ENCODE assay signal across 16 mouse cellular contexts in genomic region chr19:46332721-46333339, GRCm38 (mm10). TPM values are rescaled to one million over a fixed set of nuclear protein-coding genes. Genes with fewer than 3 reads are reported as not detected.
A peak's percentile ranks its signal among the peaks of the same experiment; 100 is the strongest.
DNase-seq lines count a peak whose midpoint lies in the region; ATAC-seq and TF ChIP-seq lines count a peak whose summit lies in the region.
"Had no signal": no experiment of that assay in that cellular context is flagged by ENCODE, and none has a peak within 500 bp of the region (broad histone marks: within the 10 kb centered on the region; RNA-seq: fewer than 3 reads in every experiment).

No protein-coding gene starts in this region.

- 0 out of 2 replicates have a peak overlapping the region, but pooled peaks have one; percentile 17 for H3K4me2 ChIP-seq in forebrain, embryonic 12.5 days
- no peak overlapping the region for H3K4me2 ChIP-seq in forebrain, embryonic 16.5 days (ENCODE audit: low read length)
- no peak overlapping the region for H3K4me2 ChIP-seq in embryonic facial prominence, embryonic 12.5 days (replicated peaks)

- 28% methylated on average over 7 of the region's 7 CpGs for WGBS in forebrain, embryonic 12.5 days
- 30% methylated on average over 7 of the region's 7 CpGs for WGBS in forebrain, embryonic 16.5 days
- 34% methylated on average over 7 of the region's 7 CpGs for WGBS in embryonic facial prominence, embryonic 12.5 days

- H3K9me3 ChIP-seq in forebrain, embryonic 12.5 days, result no peaks in the 10 kb centered on the region
- H3K9me3 ChIP-seq in forebrain, embryonic 16.5 days (ENCODE audit: control insufficient read depth, low read length), result no peaks in the 10 kb centered on the region
- H3K9me3 ChIP-seq in embryonic facial prominence, embryonic 12.5 days, result no peaks in the 10 kb centered on the region

- intact Hi-C loops in left cerebral cortex, adult 2 months (cut with DNase I), result no loop called here

- H3K36me3 ChIP-seq in forebrain, embryonic 12.5 days (replicated peaks), result peaks cover 31% of the 10 kb centered on the region
- H3K36me3 ChIP-seq in forebrain, embryonic 16.5 days (ENCODE audit: control insufficient read depth, insufficient read depth), result peaks cover 9% of the 10 kb centered on the region
- H3K36me3 ChIP-seq in embryonic facial prominence, embryonic 12.5 days, result peaks cover 24% of the 10 kb centered on the region

- TF ChIP-seq CTCF in left cerebral cortex, adult 2 months (IDR thresholded peaks at IDR 0.05), result no peak
- TF ChIP-seq CTCF in cortical plate, adult 2 months (IDR thresholded peaks at IDR 0.05; ENCODE audit: extremely low read depth, insufficient read depth, low read length), result no peak

- H3K4me1 ChIP-seq in forebrain, embryonic 12.5 days, result peaks cover 37% of the 10 kb centered on the region
- peaks cover 31% of the 10 kb centered on the region for H3K4me1 ChIP-seq in forebrain, embryonic 16.5 days (replicated peaks; ENCODE audit: control insufficient read depth, insufficient read depth, low read length)
- peaks cover 3% of the 10 kb centered on the region for H3K4me1 ChIP-seq in cortical plate, adult 2 months (ENCODE audit: control insufficient read depth, insufficient read depth, low read length)
- peaks cover 15% of the 10 kb centered on the region for H3K4me1 ChIP-seq in embryonic facial prominence, embryonic 12.5 days

- no peak for TF ChIP-seq POLR2A in cortical plate, adult 2 months (IDR thresholded peaks at IDR 0.05; ENCODE audit: extremely low read depth, insufficient read depth, low read length)

- H3K27me3 ChIP-seq in forebrain, embryonic 12.5 days, result peaks cover 5% of the 10 kb centered on the region; the same call in 1 of the 2 replicates
- no peaks in the 10 kb centered on the region for H3K27me3 ChIP-seq in forebrain, embryonic 16.5 days (replicated peaks; ENCODE audit: control insufficient read depth, insufficient read depth, low read length)
- no peaks in the 10 kb centered on the region for H3K27me3 ChIP-seq in embryonic facial prominence, embryonic 12.5 days

- peak in 1 of 2 experiments; percentile 19 for DNase-seq in left cerebral cortex, adult 2 months (ENCODE audit: extremely low spot score in 1 of 2, low spot score in 2 of 2)
- DNase-seq in left cerebral cortex, adult 11 months (ENCODE audit: low spot score), result no peak
- DNase-seq in kidney, postnatal 36 days, result no peak
- DNase-seq: adrenal gland, postnatal 25 days; cerebellum, postnatal 36 days; gastrocnemius, postnatal 14 days; kidney, adult 18-20 months; kidney, postnatal 25 days; liver; lung, adult 2 months; lung, postnatal 4 days; midbrain, embryonic 14.5 days had no signal

- no peak overlapping the region for H3K4me3 ChIP-seq in forebrain, embryonic 12.5 days (replicated peaks)
- H3K4me3 ChIP-seq in forebrain, embryonic 16.5 days (replicated peaks; ENCODE audit: low read length), result no peak overlapping the region
- H3K4me3 ChIP-seq in left cerebral cortex, adult 2 months, result no peak overlapping the region
- no peak overlapping the region for H3K4me3 ChIP-seq in cortical plate, adult 2 months (ENCODE audit: insufficient read depth, low read length)
- no peak overlapping the region for H3K4me3 ChIP-seq in embryonic facial prominence, embryonic 12.5 days

- no peak for ATAC-seq in forebrain, embryonic 12.5 days (ENCODE audit: low FRiP score)
- ATAC-seq in forebrain, embryonic 16.5 days, result no peak
- ATAC-seq in embryonic facial prominence, embryonic 12.5 days (ENCODE audit: insufficient number of reproducible peaks, insufficient read depth, low FRiP score, low TSS enrichment), result no peak

- H3K9ac ChIP-seq in forebrain, embryonic 12.5 days, result no peak overlapping the region
- no peak overlapping the region for H3K9ac ChIP-seq in forebrain, embryonic 16.5 days (replicated peaks; ENCODE audit: low read depth, low read length)
- no peak overlapping the region for H3K9ac ChIP-seq in embryonic facial prominence, embryonic 12.5 days

- peak overlapping the region; percentile 25; the same call in 1 of the 2 replicates for H3K27ac ChIP-seq in forebrain, embryonic 12.5 days
- no peak overlapping the region for H3K27ac ChIP-seq in forebrain, embryonic 16.5 days (ENCODE audit: low read length)
- H3K27ac ChIP-seq in left cerebral cortex, adult 2 months, result peak overlapping the region; percentile 87
- peak overlapping the region; percentile 63; the same call in 1 of the 2 replicates for H3K27ac ChIP-seq in cortical plate, adult 2 months (ENCODE audit: insufficient read depth, low read length)
- 0 out of 2 replicates have a peak overlapping the region, but pooled peaks have one; percentile 36 for H3K27ac ChIP-seq in embryonic facial prominence, embryonic 12.5 days

RNA-seq across cellular contexts. Expression of gene Fbxl15, which starts 4.8 kb away (rescaled TPM):
- 23.5 and 24.5 TPM in 2 replicates for polyA plus RNA-seq in forebrain, embryonic 12.5 days (2016; fragmentation: Nextera tagmentation; extraction: Ambion mirVana)
- polyA plus RNA-seq in forebrain, embryonic 16.5 days (2015; fragmentation: Nextera tagmentation; extraction: Ambion mirVana), result 40.1 and 44.2 TPM in 2 replicates
- 10 to 100 TPM; 27.0 to 29.6 TPM for total RNA-seq in left cerebral cortex, adult 2 months (2021)
- polyA plus RNA-seq in cortical plate, adult 2 months (2012; rRNA removed), result 42.8 and 42.9 TPM in 2 replicates
- polyA plus RNA-seq in embryonic facial prominence, embryonic 12.5 days (2016; fragmentation: Nextera tagmentation; extraction: Ambion mirVana), result 15.4 and 16.4 TPM in 2 replicates

RNA-seq across cellular contexts. Expression of gene Cuedc2, which starts 5.7 kb away (rescaled TPM):
- 226 TPM in 2 replicates for polyA plus RNA-seq in forebrain, embryonic 12.5 days (2016; fragmentation: Nextera tagmentation; extraction: Ambion mirVana)
- polyA plus RNA-seq in forebrain, embryonic 16.5 days (2015; fragmentation: Nextera tagmentation; extraction: Ambion mirVana), result 375 and 392 TPM in 2 replicates
- total RNA-seq in left cerebral cortex, adult 2 months (2021), result 100 to 1,000 TPM; 188 to 196 TPM
- 233 and 235 TPM in 2 replicates for polyA plus RNA-seq in cortical plate, adult 2 months (2012; rRNA removed)
- 207 TPM in 2 replicates for polyA plus RNA-seq in embryonic facial prominence, embryonic 12.5 days (2016; fragmentation: Nextera tagmentation; extraction: Ambion mirVana)

RNA-seq across cellular contexts. Expression of gene Psd, which starts 5.9 kb away (rescaled TPM):
- 23.1 and 25.4 TPM in 2 replicates for polyA plus RNA-seq in forebrain, embryonic 12.5 days (2016; fragmentation: Nextera tagmentation; extraction: Ambion mirVana)
- 74.1 and 89.8 TPM in 2 replicates for polyA plus RNA-seq in forebrain, embryonic 16.5 days (2015; fragmentation: Nextera tagmentation; extraction: Ambion mirVana)
- 100 to 1,000 TPM; 605 to 647 TPM for total RNA-seq in left cerebral cortex, adult 2 months (2021)
- 617 and 701 TPM in 2 replicates for polyA plus RNA-seq in cortical plate, adult 2 months (2012; rRNA removed)
- polyA plus RNA-seq in embryonic facial prominence, embryonic 12.5 days (2016; fragmentation: Nextera tagmentation; extraction: Ambion mirVana), result 6.9 and 8.1 TPM in 2 replicates

RNA-seq across cellular contexts. Expression of gene Mfsd13a, which starts 8.1 kb away (rescaled TPM):
- 8.8 and 9.3 TPM in 2 replicates for polyA plus RNA-seq in forebrain, embryonic 12.5 days (2016; fragmentation: Nextera tagmentation; extraction: Ambion mirVana)
- polyA plus RNA-seq in forebrain, embryonic 16.5 days (2015; fragmentation: Nextera tagmentation; extraction: Ambion mirVana), result 12.2 and 12.3 TPM in 2 replicates
- total RNA-seq in left cerebral cortex, adult 2 months (2021), result 10 to 100 TPM; 25.5 to 25.9 TPM
- polyA plus RNA-seq in cortical plate, adult 2 months (2012; rRNA removed), result 35.9 and 40.5 TPM in 2 replicates
- polyA plus RNA-seq in embryonic facial prominence, embryonic 12.5 days (2016; fragmentation: Nextera tagmentation; extraction: Ambion mirVana), result 4.4 and 4.6 TPM in 2 replicates

RNA-seq across cellular contexts. Expression of gene 2310034G01Rik, which starts 17.3 kb away (rescaled TPM):
- 1.4 and 1.8 TPM in 2 replicates for polyA plus RNA-seq in forebrain, embryonic 12.5 days (2016; fragmentation: Nextera tagmentation; extraction: Ambion mirVana)
- 2.1 and 3.0 TPM in 2 replicates for polyA plus RNA-seq in forebrain, embryonic 16.5 days (2015; fragmentation: Nextera tagmentation; extraction: Ambion mirVana)
- total RNA-seq in left cerebral cortex, adult 2 months (2021), result under 1 TPM; 0.66 to 0.91 TPM
- 1.7 and 2.4 TPM in 2 replicates for polyA plus RNA-seq in cortical plate, adult 2 months (2012; rRNA removed)
- polyA plus RNA-seq in embryonic facial prominence, embryonic 12.5 days (2016; fragmentation: Nextera tagmentation; extraction: Ambion mirVana), result 2.2 and 2.3 TPM in 2 replicates
